Mouse (Mus musculus) heart, embryonic 13.5 days (tissue): ENCODE data around the gene Thap3. TPM values are rescaled to one million over a fixed set of nuclear protein-coding genes. Genes with fewer than 3 reads are reported as not detected.

Source experiments
- ATAC-seq: fragments of 200-750 bp; cut with Nextera tagmentation; 2 replicates; pipeline ENCODE4 v1.8.0; 2017; ENCODE audit warnings: moderate TSS enrichment; ENCODE audit not compliant: insufficient number of reproducible peaks, low FRiP score, low TSS enrichment; ENCODE audit errors: extremely low read depth
- H3K27ac ChIP-seq: fragments of 300-500 bp; sonication (generic); replicated peaks from 2 replicates; pipeline ENCODE4 v1.5.1; 2015; ENCODE audit warnings: moderate library complexity, mild to moderate bottlenecking, inconsistent platforms
- H3K27me3 ChIP-seq: fragments of 300-500 bp; sonication (generic); replicated peaks from 2 replicates; pipeline ENCODE4 v1.6.1; 2015; ENCODE audit warnings: mild to moderate bottlenecking, inconsistent platforms
- H3K36me3 ChIP-seq: fragments of 300-500 bp; sonication (generic); 2 replicates; pipeline ENCODE4 v1.6.1; 2015; ENCODE audit warnings: mild to moderate bottlenecking, inconsistent platforms
- H3K4me1 ChIP-seq: fragments of 300-500 bp; sonication (generic); 2 replicates; pipeline ENCODE4 v1.6.1; 2015; ENCODE audit warnings: inconsistent platforms
- H3K4me2 ChIP-seq: fragments of 300-500 bp; sonication (generic); 2 replicates; pipeline ENCODE4 v1.6.1; 2015; ENCODE audit warnings: inconsistent platforms, mild to moderate bottlenecking, moderate library complexity
- H3K4me3 ChIP-seq: fragments of 300-500 bp; sonication (generic); 2 replicates; pipeline ENCODE4 v1.5.1; 2015; ENCODE audit warnings: moderate library complexity, mild to moderate bottlenecking, inconsistent platforms
- H3K9ac ChIP-seq: fragments of 300-500 bp; sonication (generic); 2 replicates; pipeline ENCODE4 v1.6.1; 2015; ENCODE audit warnings: inconsistent platforms, mild to moderate bottlenecking, moderate library complexity
- H3K9me3 ChIP-seq: fragments of 300-500 bp; sonication (generic); 2 replicates; pipeline ENCODE4 v1.6.1; 2016; ENCODE audit warnings: inconsistent platforms
- WGBS: fragments of 180-500 bp; shearing (Covaris S2); methylation state at CpG from one replicate; pipeline ENCODE4 v1.1.7; 2015; ENCODE audit warnings: mixed read lengths; 5-methylcytosine and 5-hydroxymethylcytosine counted together
- polyA plus RNA-seq: library from polyadenylated mRNA; unstranded; fragments of >200 nt; fragmentation: Nextera tagmentation; extraction: Ambion mirVana; gene quantifications from 2 replicates; pipeline ENCODE4 v1.2.1, GENCODE M21; 2015

The Thap3 gene
- polyA plus RNA-seq, 1 experiment from 2014 or later, result 26.1 TPM

- H3K36me3 ChIP-seq, result peaks cover 18% of the 10 kb centered on the region
- no peaks in the 10 kb centered on the region for H3K9me3 ChIP-seq
- WGBS, result 1% methylated on average over 14 of the region's 14 CpGs
- no peaks in the 10 kb centered on the region for H3K27me3 ChIP-seq
- peak overlapping the region; percentile 87 for H3K4me3 ChIP-seq
- peaks cover 51% of the 10 kb centered on the region for H3K4me1 ChIP-seq
- H3K9ac ChIP-seq, result peak overlapping the region; percentile 94
- no peak for ATAC-seq
- H3K27ac ChIP-seq, result peak overlapping the region; percentile 95
- peak overlapping the region; percentile 99 for H3K4me2 ChIP-seq
Measured at GRCm38 (mm10) chr4:152008148-152008500, 19.3 kb upstream of the Thap3 start.

GRCm38 (mm10) chr4:152007481-152008147 is 18.8 kb upstream of the Thap3 start:
- Histone ChIP-seq H3K27ac (peak overlapping the region; percentile 95), H3K36me3 (peaks cover 13% of the 10 kb centered on the region), H3K4me3 (peak overlapping the region; percentile 87), H3K9ac (peak overlapping the region; percentile 94), H3K9me3 (no peaks in the 10 kb centered on the region), H3K4me2 (peak overlapping the region; percentile 99), H3K4me1 (peaks cover 46% of the 10 kb centered on the region), H3K27me3 (no peaks in the 10 kb centered on the region)
- 8% methylated on average over 8 of the region's 8 CpGs for WGBS
- ATAC-seq, result no peak

GRCm38 (mm10) chr4:152006812-152007211 is 18.0 kb upstream of the Thap3 start:
- Histone ChIP-seq H3K9ac (peak overlapping the region; percentile 94), H3K9me3 (no peaks in the 10 kb centered on the region), H3K36me3 (peaks cover 6% of the 10 kb centered on the region; the same call in 1 of the 2 replicates), H3K27ac (peak overlapping the region; percentile 95), H3K4me2 (peak overlapping the region; percentile 99), H3K4me3 (no peak overlapping the region), H3K4me1 (peaks cover 38% of the 10 kb centered on the region), H3K27me3 (no peaks in the 10 kb centered on the region)
- ATAC-seq, result no peak
- 39% methylated on average over 3 of the region's 3 CpGs for WGBS

- no peak overlapping the region for H3K9ac ChIP-seq
- H3K4me1 ChIP-seq, result peaks cover 31% of the 10 kb centered on the region
- WGBS, result 71% methylated on average over 6 of the region's 6 CpGs
- no peak overlapping the region for H3K4me2 ChIP-seq
- 0 out of 2 replicates have a peak overlapping the region, but pooled peaks have one; percentile 95 for H3K27ac ChIP-seq
- H3K36me3 ChIP-seq, result no peaks in the 10 kb centered on the region
- no peak overlapping the region for H3K4me3 ChIP-seq
- H3K9me3 ChIP-seq, result no peaks in the 10 kb centered on the region
- no peak for ATAC-seq
- no peaks in the 10 kb centered on the region for H3K27me3 ChIP-seq
Measured at GRCm38 (mm10) chr4:152006137-152006536, 17.3 kb upstream of the Thap3 start.

GRCm38 (mm10) chr4:152002063-152002462 is 13.3 kb upstream of the Thap3 start:
- H3K27me3 ChIP-seq, result no peaks in the 10 kb centered on the region
- 80% methylated on average over 3 of the region's 3 CpGs for WGBS
- no peak overlapping the region for H3K4me2 ChIP-seq
- no peaks in the 10 kb centered on the region for H3K9me3 ChIP-seq
- no peak overlapping the region for H3K4me3 ChIP-seq
- no peak overlapping the region for H3K27ac ChIP-seq
- H3K36me3 ChIP-seq, result no peaks in the 10 kb centered on the region
- H3K4me1 ChIP-seq, result peaks cover 19% of the 10 kb centered on the region
- H3K9ac ChIP-seq, result no peak overlapping the region
- no peak for ATAC-seq

- no peak overlapping the region for H3K4me2 ChIP-seq
- no peaks in the 10 kb centered on the region for H3K9me3 ChIP-seq
- H3K4me3 ChIP-seq, result no peak overlapping the region
- peaks cover 13% of the 10 kb centered on the region for H3K4me1 ChIP-seq
- no peaks in the 10 kb centered on the region for H3K27me3 ChIP-seq
- H3K36me3 ChIP-seq, result no peaks in the 10 kb centered on the region
- 69% methylated on average over 4 of the region's 4 CpGs for WGBS
- ATAC-seq, result no peak
- no peak overlapping the region for H3K9ac ChIP-seq
- H3K27ac ChIP-seq, result no peak overlapping the region
Measured at GRCm38 (mm10) chr4:152001335-152001734, 12.5 kb upstream of the Thap3 start.

- no peaks in the 10 kb centered on the region for H3K9me3 ChIP-seq
- H3K4me2 ChIP-seq, result no peak overlapping the region
- ATAC-seq, result no peak
- WGBS, result 37% methylated on average over 4 of the region's 4 CpGs
- H3K27ac ChIP-seq, result no peak overlapping the region
- no peaks in the 10 kb centered on the region for H3K36me3 ChIP-seq
- H3K4me1 ChIP-seq, result peaks cover 11% of the 10 kb centered on the region
- H3K4me3 ChIP-seq, result no peak overlapping the region
- H3K27me3 ChIP-seq, result no peaks in the 10 kb centered on the region
- H3K9ac ChIP-seq, result no peak overlapping the region
Measured at GRCm38 (mm10) chr4:152000906-152001305, 12.1 kb upstream of the Thap3 start.

GRCm38 (mm10) chr4:151999481-151999880 is 10.7 kb upstream of the Thap3 start:
- Histone ChIP-seq H3K27me3 (no peaks in the 10 kb centered on the region), H3K4me1 (peaks cover 14% of the 10 kb centered on the region), H3K9ac (no peak overlapping the region), H3K27ac (no peak overlapping the region), H3K36me3 (no peaks in the 10 kb centered on the region), H3K4me2 (no peak overlapping the region), H3K9me3 (no peaks in the 10 kb centered on the region), H3K4me3 (no peak overlapping the region)
- 65% methylated on average over 3 of the region's 3 CpGs for WGBS
- no peak for ATAC-seq

GRCm38 (mm10) chr4:151997701-151998100 is 8.9 kb upstream of the Thap3 start:
- Histone ChIP-seq H3K27ac (0 out of 2 replicates have a peak overlapping the region, but pooled peaks have one; percentile 1), H3K9me3 (no peaks in the 10 kb centered on the region), H3K4me1 (peaks cover 32% of the 10 kb centered on the region), H3K9ac (peak overlapping the region; percentile 91), H3K4me3 (peak overlapping the region; percentile 96), H3K27me3 (no peaks in the 10 kb centered on the region), H3K4me2 (peak overlapping the region; percentile 82), H3K36me3 (peaks cover 12% of the 10 kb centered on the region)
- 51% methylated on average over 3 of the region's 3 CpGs for WGBS
- ATAC-seq, result no peak

GRCm38 (mm10) chr4:151996951-151997222 is 8.1 kb upstream of the Thap3 start:
- Histone ChIP-seq H3K9me3 (no peaks in the 10 kb centered on the region), H3K4me2 (peak overlapping the region; percentile 82), H3K4me1 (peaks cover 36% of the 10 kb centered on the region), H3K4me3 (peak overlapping the region; percentile 96), H3K27ac (peak overlapping the region; percentile 94), H3K9ac (peak overlapping the region; percentile 91), H3K36me3 (peaks cover 20% of the 10 kb centered on the region), H3K27me3 (no peaks in the 10 kb centered on the region)
- 5% methylated on average over 13 of the region's 13 CpGs for WGBS
- ATAC-seq, result no peak

- H3K27ac ChIP-seq, result peak within 1 kb of the TSS; percentile 94
- no peaks in the 10 kb centered on the region for H3K27me3 ChIP-seq
- WGBS, result under 1% methylated on average over 92 of the region's 94 CpGs
- peak within 1 kb of the TSS; percentile 94 for H3K4me2 ChIP-seq
- peak within 1 kb of the TSS; percentile 96 for H3K4me3 ChIP-seq
- H3K36me3 ChIP-seq, result peaks cover 25% of the 10 kb centered on the region
- H3K9me3 ChIP-seq, result no peaks in the 10 kb centered on the region
- ATAC-seq, result peak; percentile 90
- peaks cover 36% of the 10 kb centered on the region for H3K4me1 ChIP-seq
- peak within 1 kb of the TSS; percentile 99 for H3K9ac ChIP-seq
Measured at GRCm38 (mm10) chr4:151996173-151996950, 7.6 kb upstream of the Thap3 start, which contains the start of gene Phf13. TSS of gene Phf13 (minus strand) at chr4:151996258.
